Mouse (Mus musculus) ES-E14 (cell line): ENCODE measurements around the gene Hist2h2ac. TPM values are rescaled to one million over a fixed set of nuclear protein-coding genes. Genes with fewer than 3 reads are reported as not detected.

ENCODE experiments used
- DNase-seq: peaks from one replicate; pipeline ENCODE4 v3.0.0-alpha.2; 2013; ENCODE audit warnings: low read depth, low spot score
- H3K27ac ChIP-seq: 2 replicates; pipeline ENCODE4 v1.5.1; 2012; ENCODE audit warnings: low read depth, mild to moderate bottlenecking, low read length, moderate library complexity, mixed read lengths; ENCODE audit not compliant: poor library complexity, insufficient read depth, severe bottlenecking
- H3K36me3 ChIP-seq: 2 replicates; pipeline ENCODE4 v1.6.1; 2012; ENCODE audit warnings: mild to moderate bottlenecking, low read length, moderate library complexity, mixed read lengths; ENCODE audit not compliant: control insufficient read depth, poor library complexity, insufficient read depth, severe bottlenecking
- H3K4me1 ChIP-seq, 2 experiments: fragments of 150-350 bp in 1 of 2; sonication (generic) in 1 of 2; 2 replicates each; pipeline ENCODE4 v1.6.1; 2012; ENCODE audit warnings: low read length in 2 of 2, mild to moderate bottlenecking in 1 of 2, mixed read lengths in 1 of 2; ENCODE audit not compliant: control insufficient read depth in 2 of 2, insufficient read depth in 2 of 2, poor library complexity in 1 of 2
- H3K4me3 ChIP-seq, 2 experiments: fragments of 150-350 bp in 1 of 2; sonication (generic) in 1 of 2; 2 replicates each; pipeline ENCODE4 v1.5.1; 2012; ENCODE audit warnings: low read length in 2 of 2, low read depth in 1 of 2, mild to moderate bottlenecking in 1 of 2, mixed read lengths in 1 of 2; ENCODE audit not compliant: insufficient read depth in 1 of 2, poor library complexity in 1 of 2, severe bottlenecking in 1 of 2
- H3K9ac ChIP-seq: 2 replicates; pipeline ENCODE4 v1.6.1; 2012; ENCODE audit warnings: low read depth, mild to moderate bottlenecking, low read length, mixed read lengths; ENCODE audit not compliant: poor library complexity, insufficient read depth, severe bottlenecking
- H3K9me3 ChIP-seq: fragments of 150-350 bp; sonication (generic); 2 replicates; pipeline ENCODE4 v1.6.1; 2012; ENCODE audit warnings: low read depth, mild to moderate bottlenecking, low read length; ENCODE audit not compliant: control insufficient read depth, insufficient read depth
- CHD2 ChIP-seq: IDR thresholded peaks from 2 replicates; pipeline ENCODE4 v1.6.1; 2014; ENCODE audit warnings: mild to moderate bottlenecking, low read depth, low read length, inconsistent platforms
- HCFC1 ChIP-seq: IDR thresholded peaks from 2 replicates; pipeline ENCODE4 v1.6.1; 2012; ENCODE audit warnings: low read length, inconsistent platforms, borderline replicate concordance; ENCODE audit not compliant: insufficient read depth
- MAFK ChIP-seq: IDR thresholded peaks from 2 replicates; pipeline ENCODE4 v1.6.1; 2014; ENCODE audit warnings: mild to moderate bottlenecking, low read depth, low read length, inconsistent platforms; ENCODE audit not compliant: insufficient read depth
- ZC3H11A ChIP-seq: IDR thresholded peaks from 2 replicates; pipeline ENCODE4 v1.6.1; 2012; ENCODE audit warnings: low read depth, mild to moderate bottlenecking, inconsistent platforms, low read length, borderline replicate concordance
- ZNF384 ChIP-seq: IDR thresholded peaks from 2 replicates; pipeline ENCODE4 v1.6.1; 2012; ENCODE audit warnings: low read depth, low read length, inconsistent platforms
- in situ Hi-C, 2 experiments: fragments of 600-800 bp; cut with MboI; formaldehyde crosslinking; loops; one replicate each; pipeline ENCODE4 v1.15.1; 2025; ENCODE audit warnings: low sequenced_read_pairs in 2 of 2, inconsistent platforms in 1 of 2; ENCODE audit not compliant: unreplicated experiment in 2 of 2
- total RNA-seq: library from RNA; depleted of rRNA; stranded (reverse); fragments of 300-350 nt; gene quantifications from 2 replicates; pipeline ENCODE4 v1.2.3, GENCODE M21; 2012

The Hist2h2ac gene
- total RNA-seq, 1 experiment: 687 TPM

DNA sequence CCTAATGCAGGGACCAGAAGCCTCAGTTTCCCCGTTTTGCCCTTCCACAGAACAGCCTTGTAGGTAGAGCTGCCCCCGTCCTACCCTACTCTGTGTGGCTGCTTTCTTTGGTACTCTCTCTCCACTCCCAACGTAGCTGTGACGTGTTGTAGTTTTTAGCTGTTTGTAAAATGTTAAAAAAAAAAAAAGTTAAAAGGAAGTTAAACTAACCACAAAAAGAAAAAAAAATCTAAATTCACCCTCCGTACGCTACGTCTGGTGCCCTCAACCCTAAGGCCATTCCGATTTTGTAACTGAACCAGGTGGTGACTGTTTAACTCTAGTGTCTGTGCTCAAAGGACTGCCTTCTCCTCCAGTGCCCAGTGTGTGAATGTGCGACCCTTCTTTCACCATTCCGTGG lies 25.7 kb downstream of the Hist2h2ac start:
- H3K36me3 ChIP-seq: no peaks in the 10 kb centered on the region
- TF ChIP-seq MAFK (no peak), ZC3H11A (no peak), ZNF384 (no peak), HCFC1 (no peak), CHD2 (no peak)
- no peak overlapping the region for H3K4me3 ChIP-seq
- no peaks in the 10 kb centered on the region for H3K9me3 ChIP-seq
- in situ Hi-C loops: no loop called here
- DNase-seq: no peak
- H3K27ac ChIP-seq: no peak overlapping the region
- H3K9ac ChIP-seq: no peak overlapping the region
- peaks cover 0 to 4% of the 10 kb centered on the region in 2 experiments; a peak in 1 of 4 replicates for H3K4me1 ChIP-seq

DNA sequence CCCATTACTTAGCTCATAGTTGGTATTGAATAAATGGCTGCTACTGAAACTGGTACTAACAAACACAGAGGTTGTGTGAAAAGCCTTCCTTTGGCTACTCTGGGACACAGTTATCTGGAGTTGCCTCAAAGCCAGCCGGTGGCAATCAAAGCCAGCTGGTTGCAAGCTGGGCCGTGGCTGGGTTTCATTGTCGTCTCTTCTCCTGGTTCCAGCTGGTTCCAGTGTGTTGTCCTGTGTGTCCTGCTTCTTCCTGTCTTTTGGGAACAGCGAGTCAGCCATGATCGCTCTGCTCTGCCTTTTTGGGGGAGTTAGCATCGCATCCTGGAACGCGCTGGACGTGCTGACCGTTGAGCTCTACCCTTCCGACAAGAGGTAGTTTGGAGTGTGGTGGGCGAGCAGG lies 27.7 kb downstream of the Hist2h2ac start:
- peaks cover 0 to 3% of the 10 kb centered on the region in 2 experiments; a peak in 2 of 4 replicates for H3K4me1 ChIP-seq
- H3K36me3 ChIP-seq: no peaks in the 10 kb centered on the region
- H3K4me3 ChIP-seq: no peak overlapping the region
- H3K9me3 ChIP-seq: no peaks in the 10 kb centered on the region
- no peak overlapping the region for H3K9ac ChIP-seq
- H3K27ac ChIP-seq: no peak overlapping the region
- no peak for TF ChIP-seq ZC3H11A
- no peak for TF ChIP-seq MAFK
- TF ChIP-seq HCFC1: no peak
- TF ChIP-seq CHD2: no peak
- TF ChIP-seq ZNF384: no peak
- in situ Hi-C loops: no loop called here
- DNase-seq: no peak

DNA sequence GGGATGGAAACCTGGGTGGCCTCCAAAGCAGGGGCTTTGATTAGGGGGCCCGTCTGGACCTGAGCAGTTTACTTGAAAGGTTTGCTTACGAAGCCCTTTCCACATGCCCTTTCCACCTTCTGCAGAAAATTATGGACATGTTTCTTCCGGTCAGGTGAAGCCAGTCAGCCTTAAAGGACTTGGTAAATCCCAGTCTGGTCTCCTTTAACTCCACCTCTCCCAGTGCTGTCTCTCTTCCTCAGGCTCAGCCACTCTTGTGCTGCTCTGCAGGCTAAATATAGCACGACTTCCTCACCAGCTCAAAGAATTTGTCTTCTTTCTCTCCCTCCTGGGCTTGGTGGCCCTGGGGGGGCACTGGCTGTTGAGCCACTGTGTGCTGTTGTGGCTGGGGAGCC lies 38.3 kb downstream of the Hist2h2ac start:
- Histone ChIP-seq H3K9ac (no peak overlapping the region), H3K36me3 (peaks cover 6% of the 10 kb centered on the region), H3K27ac (no peak overlapping the region), H3K4me3 (no peak overlapping the region), H3K9me3 (no peaks in the 10 kb centered on the region), H3K4me1 (peaks cover 4 to 23% of the 10 kb centered on the region in 2 experiments)
- DNase-seq: no peak
- no peak for TF ChIP-seq ZC3H11A
- no peak for TF ChIP-seq HCFC1
- no peak for TF ChIP-seq MAFK
- no peak for TF ChIP-seq ZNF384
- no peak for TF ChIP-seq CHD2
- in situ Hi-C loops: no loop called here

DNA sequence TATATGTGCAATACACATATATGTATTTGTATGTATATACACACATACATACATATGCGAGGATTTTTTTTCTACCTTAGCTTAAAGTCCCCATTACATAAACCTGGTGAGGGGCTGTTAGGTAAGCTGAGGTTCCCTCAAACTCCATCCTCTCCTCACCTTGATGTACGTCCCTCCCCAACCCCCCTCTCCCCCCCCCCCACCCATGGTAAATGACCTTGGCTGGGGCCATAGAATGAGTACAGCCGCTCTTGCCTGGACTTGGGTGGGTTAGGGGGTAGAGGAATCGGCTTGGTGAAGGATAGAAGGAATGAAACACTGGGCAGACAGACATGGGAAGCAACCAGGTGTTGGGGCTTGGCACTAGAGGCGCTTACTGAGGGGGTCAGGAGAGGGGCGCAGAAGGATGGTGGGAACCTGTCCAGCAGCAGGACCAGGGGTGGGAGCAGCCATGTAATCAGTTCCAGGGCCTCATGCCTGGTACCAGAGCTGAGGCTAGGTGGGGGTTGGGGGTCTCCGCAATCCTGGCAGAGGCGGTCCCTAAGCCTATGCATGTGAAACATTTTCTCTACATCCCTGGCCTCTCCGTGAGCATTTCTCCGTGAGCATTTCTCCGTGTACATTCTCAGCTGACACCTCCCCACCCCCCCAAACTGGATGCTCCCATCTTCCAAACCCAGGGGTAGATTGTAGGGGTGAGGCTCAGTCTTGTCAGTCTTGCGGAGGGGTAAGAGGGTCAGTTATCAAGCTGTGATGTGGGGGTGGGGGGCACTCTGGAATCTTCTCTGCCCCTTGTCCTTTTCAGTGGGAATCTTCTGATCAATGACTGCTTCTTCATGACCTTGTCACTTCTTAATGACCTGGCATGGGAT lies 38.9 kb downstream of the Hist2h2ac start:
- Histone ChIP-seq H3K4me3 (peak overlapping the region; percentile 70 to 76; a peak in 3 of 4 replicates), H3K36me3 (peaks cover 8% of the 10 kb centered on the region), H3K27ac (no peak overlapping the region), H3K9ac (no peak overlapping the region), H3K9me3 (no peaks in the 10 kb centered on the region), H3K4me1 (peaks cover 4 to 23% of the 10 kb centered on the region in 2 experiments)
- in situ Hi-C loops: no loop called here
- TF ChIP-seq CHD2 (no peak), MAFK (no peak), ZC3H11A (no peak), HCFC1 (no peak), ZNF384 (no peak)
- DNase-seq: no peak
